Mouse (Mus musculus) retina, embryonic 14.5 days (tissue): ENCODE results near the gene Stxbp3.

Experiments used
- DNase-seq: peaks from one replicate; pipeline ENCODE4 v3.0.0-alpha.2; 2015; ENCODE audit warnings: low spot score

The Stxbp3 gene

GRCm38 (mm10) chr3:108796386-108796785 is 43.9 kb downstream of the Stxbp3 start:
- no peak for DNase-seq

GRCm38 (mm10) chr3:108795554-108796299 is 44.6 kb downstream of the Stxbp3 start:
- no peak for DNase-seq

DNA sequence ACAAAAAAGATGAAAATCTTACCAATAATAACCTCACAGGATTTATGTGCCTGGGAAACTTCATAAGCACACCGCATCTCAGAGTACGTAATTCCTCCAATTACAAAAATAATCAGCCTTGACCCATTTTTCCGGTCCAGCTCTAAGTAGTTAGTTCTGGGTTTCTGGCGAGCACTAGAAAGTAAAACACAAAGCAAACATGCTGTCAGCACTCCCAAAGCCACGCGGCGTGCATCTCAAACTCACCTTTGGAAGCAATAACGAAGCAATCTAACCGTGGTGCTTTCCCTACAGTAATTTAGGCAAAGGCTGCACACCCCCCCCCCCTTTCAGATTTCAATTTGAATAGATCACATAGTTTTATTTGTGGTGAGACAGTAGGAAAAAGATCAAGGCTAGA is 45.5 kb downstream of the Stxbp3 start:
- DNase-seq, result no peak

GRCm38 (mm10) chr3:108792420-108792819 is 47.9 kb downstream of the Stxbp3 start:
- DNase-seq, result no peak

DNA sequence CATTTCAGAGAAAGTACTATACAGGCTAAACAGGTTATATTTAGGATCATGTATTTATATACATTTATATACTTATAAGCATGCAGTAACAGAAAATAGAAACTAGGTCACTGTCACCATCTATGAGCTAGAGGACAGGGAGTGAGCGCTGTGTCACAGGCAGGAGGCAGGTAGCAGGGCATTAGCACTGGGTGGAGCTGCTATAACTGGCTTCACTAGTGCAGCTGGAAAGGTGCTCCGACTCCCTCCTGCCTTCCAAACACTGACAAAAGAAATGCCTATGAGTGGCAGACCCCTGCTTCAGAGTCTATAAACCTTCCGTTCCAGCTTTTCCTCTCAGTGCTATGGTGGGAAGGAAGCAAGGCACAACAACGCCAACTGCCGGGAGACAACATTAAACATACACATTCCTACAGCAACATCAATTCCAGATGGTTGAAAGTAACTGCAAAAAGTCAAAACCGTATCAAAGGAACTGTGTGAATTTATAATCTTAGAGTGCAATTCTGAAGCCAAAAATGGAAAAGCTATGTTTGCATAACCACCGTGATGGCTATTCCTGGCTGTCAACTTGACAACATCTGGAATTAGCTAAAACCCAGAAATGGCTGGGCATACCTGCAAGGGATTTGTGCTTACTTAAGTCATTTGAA is 49.1 kb downstream of the Stxbp3 start:
- DNase-seq, result no peak

- no peak for DNase-seq
Observed at GRCm38 (mm10) chr3:108790499-108790898, 49.8 kb downstream of the Stxbp3 start.

DNA sequence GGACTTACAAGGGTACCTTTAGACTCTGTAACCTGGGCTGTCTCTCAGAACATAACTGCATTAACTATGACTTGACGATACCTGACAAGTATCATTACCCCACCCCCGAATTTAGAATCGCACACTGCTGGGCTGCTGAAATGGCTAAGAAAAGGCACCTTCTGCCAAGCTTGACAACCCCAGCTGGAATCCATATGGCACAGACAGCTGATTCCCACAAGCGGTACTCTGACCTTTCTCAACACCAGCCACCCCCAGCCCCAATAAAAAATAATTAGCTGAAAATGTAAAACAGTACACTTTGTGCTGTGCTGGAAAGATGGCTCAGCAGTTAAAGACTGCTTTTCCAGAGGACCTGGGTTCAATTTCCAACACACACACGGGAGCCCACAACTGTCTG is 51.0 kb downstream of the Stxbp3 start:
- peak; percentile 14 for DNase-seq

DNA sequence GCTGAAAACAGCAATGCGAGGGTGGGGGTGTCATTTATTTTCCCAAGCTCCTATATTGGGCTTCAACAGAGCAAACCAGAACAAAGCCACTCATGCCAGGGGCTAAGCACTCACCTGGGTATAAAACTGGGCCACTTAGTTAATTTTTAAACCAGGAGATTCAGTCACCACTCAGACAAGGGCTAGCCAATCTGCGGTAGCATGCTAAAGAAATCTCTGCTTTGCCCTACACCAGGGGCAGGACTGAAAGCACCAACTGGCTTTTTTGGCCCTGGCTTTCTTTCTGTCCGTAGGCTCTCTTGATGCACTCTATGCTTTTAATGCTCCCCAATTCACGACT is 51.9 kb downstream of the Stxbp3 start:
- DNase-seq, result no peak

DNA sequence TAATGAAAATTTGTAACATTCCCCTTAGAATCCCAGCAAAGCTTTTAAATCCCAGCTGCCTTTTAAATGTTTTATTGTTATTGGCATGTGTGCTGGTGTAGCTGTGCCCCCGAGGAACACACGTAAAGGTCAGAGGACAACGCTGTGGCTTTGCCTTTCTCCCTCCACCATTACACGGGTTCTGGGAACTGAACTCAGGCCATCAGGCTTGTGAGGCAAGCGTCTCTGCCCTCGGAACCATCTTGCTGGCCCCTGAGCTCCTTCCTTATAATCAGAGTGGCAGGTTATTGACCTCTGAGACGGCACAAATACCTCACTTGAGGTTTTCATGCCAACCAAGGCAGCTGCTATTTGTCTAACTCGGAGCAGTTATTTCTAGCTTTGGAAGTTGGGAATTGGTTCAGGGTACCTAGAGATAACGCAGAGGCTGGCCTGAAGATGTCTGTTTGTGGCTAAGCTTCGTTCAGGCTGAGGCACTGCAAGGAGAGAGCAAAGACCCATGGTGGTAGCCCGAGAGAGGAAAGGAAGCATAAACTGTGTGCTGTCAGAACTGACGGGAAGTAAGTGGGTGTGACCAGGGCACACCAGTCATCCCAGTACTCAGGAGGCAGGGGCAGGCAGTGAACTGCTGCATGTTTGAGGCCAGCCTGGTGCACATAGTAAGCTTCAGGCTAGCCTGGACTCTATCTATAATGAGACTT is 52.4 kb downstream of the Stxbp3 start:
- no peak for DNase-seq

GRCm38 (mm10) chr3:108786520-108786919 is 53.8 kb downstream of the Stxbp3 start:
- no peak for DNase-seq

- no peak for DNase-seq
Observed at GRCm38 (mm10) chr3:108782364-108782895, 57.9 kb downstream of the Stxbp3 start.

GRCm38 (mm10) chr3:108781884-108782270 is 58.4 kb downstream of the Stxbp3 start:
- DNase-seq, result no peak

- DNase-seq, result no peak
Observed at GRCm38 (mm10) chr3:108781238-108781883, 59.0 kb downstream of the Stxbp3 start.

DNA sequence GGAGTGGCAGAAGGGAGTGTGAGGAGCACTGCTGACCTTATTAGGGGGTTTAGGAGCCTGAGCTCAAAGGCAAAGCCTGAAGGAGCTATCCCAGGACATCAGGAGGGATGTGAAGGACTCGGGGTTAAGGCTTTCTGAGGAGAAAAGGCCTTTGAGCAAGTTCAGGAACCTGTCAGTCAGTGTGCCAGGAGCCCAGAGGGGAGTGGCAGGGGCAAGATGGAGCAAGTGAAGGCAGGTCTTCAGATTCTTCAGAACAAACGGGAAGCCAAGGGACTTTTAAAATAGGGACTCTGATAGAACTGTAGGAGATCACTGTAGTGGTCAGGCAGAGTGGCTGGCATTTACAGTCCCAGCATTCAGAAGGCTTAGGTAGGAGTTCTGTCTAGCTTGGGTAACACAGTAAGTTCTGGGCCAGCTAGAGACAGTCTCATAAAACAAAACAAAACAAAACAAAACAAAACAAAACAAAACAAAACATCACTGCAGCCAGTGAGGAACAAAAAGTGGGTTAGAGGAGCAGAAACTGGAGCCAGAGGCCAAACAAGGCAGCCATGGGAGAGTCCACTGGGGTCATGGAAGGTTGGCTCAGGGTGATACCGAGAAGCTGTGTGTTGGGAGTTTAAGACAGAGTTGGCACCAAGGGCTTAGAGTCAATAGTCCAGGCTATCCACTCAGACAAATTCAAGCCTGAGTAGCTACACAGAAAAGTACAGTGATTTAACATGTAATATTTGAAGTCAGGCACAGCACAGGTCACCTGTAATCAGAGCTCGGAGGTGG is 61.4 kb downstream of the Stxbp3 start:
- no peak for DNase-seq

GRCm38 (mm10) chr3:108772811-108773210 is 67.5 kb downstream of the Stxbp3 start:
- DNase-seq, result peak; percentile 24

- no peak for DNase-seq
Observed at GRCm38 (mm10) chr3:108772211-108772610, 68.1 kb downstream of the Stxbp3 start.

- peak; percentile 93 for DNase-seq
Observed at GRCm38 (mm10) chr3:108770725-108771368, 69.5 kb downstream of the Stxbp3 start.

DNA sequence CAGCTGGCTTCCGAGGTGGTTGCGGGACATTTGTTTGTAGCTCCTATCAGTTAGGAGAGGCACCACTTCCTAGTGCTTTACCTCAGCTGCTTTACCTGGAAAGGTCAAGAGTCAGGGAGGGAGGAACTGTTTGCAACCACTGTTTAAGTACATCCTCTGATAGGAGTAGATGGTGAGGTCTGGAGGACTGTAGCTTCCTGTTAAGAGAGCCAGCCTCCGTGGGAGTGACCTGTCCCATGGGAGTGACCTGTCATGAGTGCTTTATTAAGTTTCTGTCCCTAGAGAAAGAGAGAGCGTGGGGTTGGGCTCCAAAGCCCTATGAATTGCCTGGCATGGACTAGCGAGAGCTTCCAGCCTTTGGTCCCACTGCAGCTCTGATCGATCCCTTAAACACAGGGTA is 70.8 kb downstream of the Stxbp3 start:
- DNase-seq, result no peak

DNA sequence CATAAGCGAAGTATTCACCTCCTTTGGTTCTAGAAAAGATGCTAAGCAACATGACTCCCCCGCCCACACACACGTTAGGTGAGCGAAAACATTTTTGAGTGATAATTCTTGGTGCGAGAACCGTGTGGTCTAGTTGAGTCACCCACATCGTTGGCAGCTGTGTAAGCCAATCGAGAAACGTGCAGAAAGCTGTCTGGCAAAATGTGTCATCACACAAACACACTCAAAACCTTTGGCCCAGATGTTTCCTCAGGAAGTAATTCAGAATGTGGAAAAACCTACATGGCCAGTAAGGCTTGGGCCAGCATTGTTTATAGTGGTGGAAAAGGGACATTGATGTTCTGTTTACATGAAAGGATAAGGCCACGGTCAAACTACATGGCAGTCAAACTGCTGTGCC is 72.9 kb downstream of the Stxbp3 start:
- DNase-seq, result no peak

- DNase-seq, result no peak
Observed at GRCm38 (mm10) chr3:108766943-108767342, 73.4 kb downstream of the Stxbp3 start.

DNA sequence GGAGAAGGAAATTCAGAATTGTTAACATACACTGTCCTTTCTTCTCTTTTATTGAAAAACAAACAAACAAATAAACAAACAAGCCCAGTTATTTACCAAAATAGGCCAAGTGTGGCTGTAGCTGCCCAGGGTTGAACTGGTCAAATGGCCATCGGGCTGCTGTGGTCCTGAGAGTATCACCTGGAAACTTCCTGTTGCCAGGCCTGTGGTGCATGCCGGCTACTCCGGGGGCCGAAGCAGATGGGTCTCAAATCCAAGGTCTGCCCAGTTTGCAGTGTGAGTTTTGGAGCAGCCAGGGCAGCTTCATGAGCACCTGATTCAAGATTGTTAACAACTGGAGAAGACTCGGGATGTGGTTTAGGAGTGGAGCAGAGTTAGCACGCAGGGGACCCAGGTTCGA is 74.8 kb downstream of the Stxbp3 start:
- DNase-seq, result no peak
